Mouse (Mus musculus) kidney, adult 2 months (tissue): ENCODE data around the gene Sh3rf3. TPM values are rescaled to one million over a fixed set of nuclear protein-coding genes. Genes with fewer than 3 reads are reported as not detected.

ENCODE experiments used
- DNase-seq: peaks from one replicate; pipeline ENCODE4 v3.0.0; 2021
- H3K27ac ChIP-seq: fragments of 200-500 bp; 2 replicates; pipeline ENCODE4 v1.5.1; 2012; ENCODE audit warnings: low read depth, low read length, control low read depth, inconsistent platforms; ENCODE audit not compliant: insufficient read depth
- H3K27me3 ChIP-seq: fragments of 200-500 bp; replicated peaks from 2 replicates; pipeline ENCODE4 v1.6.1; 2012; ENCODE audit warnings: mild to moderate bottlenecking, moderate library complexity, low read length, inconsistent platforms; ENCODE audit not compliant: control insufficient read depth, insufficient read depth
- H3K36me3 ChIP-seq: fragments of 200-500 bp; 2 replicates; pipeline ENCODE4 v1.6.1; 2012; ENCODE audit warnings: mild to moderate bottlenecking, moderate library complexity, low read length, inconsistent platforms; ENCODE audit not compliant: control insufficient read depth, insufficient read depth
- H3K4me1 ChIP-seq: fragments of 200-500 bp; 2 replicates; pipeline ENCODE4 v1.6.1; 2011; ENCODE audit warnings: low read length; ENCODE audit not compliant: control insufficient read depth, insufficient read depth
- H3K4me3 ChIP-seq: fragments of 200-500 bp; 2 replicates; pipeline ENCODE4 v1.5.1; 2011; ENCODE audit warnings: mild to moderate bottlenecking, low read depth, low read length, control low read depth; ENCODE audit not compliant: insufficient read depth
- CTCF ChIP-seq: fragments of 200-500 bp; conservative IDR thresholded peaks from 2 replicates; pipeline ENCODE4 v1.5.1; 2011; ENCODE audit warnings: low read depth, mild to moderate bottlenecking, control low read depth, low read length, moderate library complexity, mixed read lengths; ENCODE audit not compliant: insufficient read depth, insufficient read length
- POLR2A ChIP-seq: fragments of 200-500 bp; IDR thresholded peaks from one replicate; pipeline ENCODE4 v1.6.1; 2011; ENCODE audit warnings: low read depth, low read length, control low read depth
- WGBS: fragments of 180-500 bp; shearing (Covaris S2); methylation state at CpG from one replicate; pipeline ENCODE4 v1.1.7; 2018; 5-methylcytosine and 5-hydroxymethylcytosine counted together
- polyA plus RNA-seq: library from polyadenylated mRNA; depleted of rRNA; stranded (reverse); fragments of >200 nt; gene quantifications from 2 replicates; pipeline ENCODE4 v1.2.3, GENCODE M21; 2012

Sh3rf3 gene
- polyA plus RNA-seq, 1 experiment = 0.22 TPM

DNA sequence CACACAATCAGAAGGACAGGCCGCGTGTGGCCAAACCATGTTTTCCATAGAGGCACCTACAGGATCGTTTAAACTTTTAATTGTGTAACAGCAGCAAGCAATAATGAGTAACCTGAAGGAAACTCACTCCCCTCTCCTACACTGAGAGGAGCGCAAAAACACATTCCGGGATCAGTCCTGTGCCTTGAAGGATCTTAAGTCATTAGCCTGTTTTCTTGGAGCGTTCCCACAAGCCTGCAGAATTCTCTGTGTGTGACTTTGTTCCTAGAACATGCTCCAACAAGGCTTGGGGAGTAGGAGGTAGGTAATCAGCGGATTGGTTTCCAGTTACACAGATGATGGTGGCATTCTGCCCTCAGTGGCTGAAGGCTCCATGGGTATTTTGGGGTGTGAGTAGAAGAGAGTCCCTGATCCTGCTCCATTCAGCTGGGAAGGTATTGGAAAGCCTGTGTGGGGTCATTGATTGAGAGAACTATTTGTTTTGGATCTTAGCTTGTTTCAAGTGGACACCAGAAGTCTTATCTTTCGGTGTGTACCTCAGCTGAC lies 108.6 kb downstream of the Sh3rf3 start:
- Histone ChIP-seq H3K4me1 (no peaks in the 10 kb centered on the region), H3K27ac (no peak overlapping the region; the same call in 1 of the 2 replicates)

GRCm38 (mm10) chr10:58922216-58922829 lies 109.2 kb downstream of the Sh3rf3 start:
- no peaks in the 10 kb centered on the region for H3K4me1 ChIP-seq
- DNase-seq = peak; percentile 15
- 44% methylated on average over 6 of the region's 6 CpGs for WGBS
- no peak overlapping the region for H3K27ac ChIP-seq
- H3K4me3 ChIP-seq = no peak overlapping the region
- H3K27me3 ChIP-seq = no peaks in the 10 kb centered on the region
- no peaks in the 10 kb centered on the region for H3K36me3 ChIP-seq
- TF ChIP-seq CTCF = no peak

More for the DNA sequence above, 108.6 kb downstream of the Sh3rf3 start:
- Histone ChIP-seq H3K36me3 (no peaks in the 10 kb centered on the region), H3K4me3 (no peak overlapping the region), H3K27me3 (no peaks in the 10 kb centered on the region)
- no peak for TF ChIP-seq CTCF
- no peak for TF ChIP-seq POLR2A
- no peak for DNase-seq
- WGBS = 46% methylated on average over 8 of the region's 8 CpGs

DNA sequence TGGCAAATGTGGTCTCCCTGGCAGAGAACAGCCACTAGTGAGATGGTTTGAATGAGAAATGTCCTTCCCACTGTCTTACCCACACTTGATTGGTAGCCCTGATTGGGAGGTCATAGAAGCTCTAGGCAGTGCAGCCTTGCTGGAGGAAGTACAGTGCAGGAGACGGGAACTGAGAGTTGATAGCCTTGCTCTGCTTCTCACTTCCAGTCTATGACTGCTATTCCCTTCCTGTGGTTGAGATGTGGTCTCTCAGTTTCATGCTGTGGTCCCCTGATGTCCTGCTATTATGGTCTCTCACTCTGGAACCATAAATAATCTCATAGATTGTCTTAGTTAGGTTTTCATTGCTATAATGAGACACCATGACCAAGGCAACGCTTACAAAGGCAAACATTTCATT lies 109.8 kb downstream of the Sh3rf3 start:
- Histone ChIP-seq H3K27ac (no peak overlapping the region), H3K36me3 (no peaks in the 10 kb centered on the region), H3K4me3 (no peak overlapping the region), H3K4me1 (no peaks in the 10 kb centered on the region), H3K27me3 (no peaks in the 10 kb centered on the region)
- DNase-seq = no peak
- WGBS = 73% methylated on average over 2 of the region's 2 CpGs
- TF ChIP-seq CTCF = no peak
- no peak for TF ChIP-seq POLR2A

GRCm38 (mm10) chr10:58926578-58926977 lies 113.4 kb downstream of the Sh3rf3 start:
- no peaks in the 10 kb centered on the region for H3K4me1 ChIP-seq
- H3K36me3 ChIP-seq = no peaks in the 10 kb centered on the region
- DNase-seq = no peak
- 62% methylated on average over 5 of the region's 5 CpGs for whole genome bisulfite sequencing
- no peak for TF ChIP-seq POLR2A
- TF ChIP-seq CTCF = no peak
- H3K27ac ChIP-seq = no peak overlapping the region
- H3K27me3 ChIP-seq = no peaks in the 10 kb centered on the region
- H3K4me3 ChIP-seq = no peak overlapping the region

- no peak for TF ChIP-seq CTCF
- TF ChIP-seq POLR2A = no peak
- Histone ChIP-seq H3K27me3 (no peaks in the 10 kb centered on the region), H3K27ac (no peak overlapping the region), H3K4me1 (no peaks in the 10 kb centered on the region), H3K4me3 (no peak overlapping the region), H3K36me3 (no peaks in the 10 kb centered on the region)
- no peak for DNase-seq
- 38% methylated on average over 5 of the region's 5 CpGs for WGBS
Observed at GRCm38 (mm10) chr10:58928952-58929442, 115.8 kb downstream of the Sh3rf3 start.

GRCm38 (mm10) chr10:58932151-58932773 lies 119.1 kb downstream of the Sh3rf3 start:
- 20% methylated on average over 22 of the region's 22 CpGs for WGBS
- Histone ChIP-seq H3K27me3 (no peaks in the 10 kb centered on the region), H3K4me1 (no peaks in the 10 kb centered on the region), H3K36me3 (no peaks in the 10 kb centered on the region), H3K4me3 (no peak overlapping the region), H3K27ac (no peak overlapping the region)
- no peak for DNase-seq
- TF ChIP-seq CTCF (no peak), POLR2A (no peak)

DNA sequence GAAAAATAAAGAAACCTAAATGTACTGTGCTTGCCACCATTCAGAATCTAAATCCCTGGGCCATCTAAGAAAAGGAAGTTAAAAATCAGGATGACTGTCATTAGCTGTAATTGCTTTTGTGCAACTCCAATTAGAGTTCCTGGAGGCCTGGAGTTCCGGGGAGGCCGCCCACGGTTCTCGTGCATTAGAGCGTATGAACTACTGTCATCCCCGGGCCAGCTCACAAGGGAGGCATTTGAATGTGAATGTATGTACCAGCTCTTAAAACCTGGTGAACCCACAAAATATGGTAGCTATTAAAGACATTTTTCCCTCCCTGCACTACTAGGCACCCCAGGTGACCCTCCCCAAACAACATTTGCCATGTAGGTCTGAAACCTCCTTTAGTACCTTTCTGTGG lies 122.4 kb downstream of the Sh3rf3 start:
- no peaks in the 10 kb centered on the region for H3K4me1 ChIP-seq
- H3K4me3 ChIP-seq = no peak overlapping the region
- WGBS = 69% methylated on average over 6 of the region's 6 CpGs
- DNase-seq = no peak
- H3K27me3 ChIP-seq = no peaks in the 10 kb centered on the region
- H3K27ac ChIP-seq = no peak overlapping the region
- TF ChIP-seq POLR2A = no peak
- TF ChIP-seq CTCF = no peak
- no peaks in the 10 kb centered on the region for H3K36me3 ChIP-seq
